Mouse (Mus musculus) olfactory bulb, adult 2 months (tissue): ENCODE measurements around the gene Zfp385b. TPM values are rescaled to one million over a fixed set of nuclear protein-coding genes. Genes with fewer than 3 reads are reported as not detected.

ENCODE experiments used
- H3K27ac ChIP-seq: fragments of 200-500 bp; 2 replicates; pipeline ENCODE4 v1.5.1; 2012; ENCODE audit warnings: low read depth, low read length; ENCODE audit not compliant: insufficient read depth
- H3K4me1 ChIP-seq: fragments of 200-500 bp; 2 replicates; pipeline ENCODE4 v1.6.1; 2012; ENCODE audit warnings: low read length; ENCODE audit not compliant: control insufficient read depth, insufficient read depth
- H3K4me3 ChIP-seq: fragments of 200-500 bp; 2 replicates; pipeline ENCODE4 v1.5.1; 2012; ENCODE audit warnings: mild to moderate bottlenecking, low read depth, low read length, moderate library complexity; ENCODE audit not compliant: insufficient read depth
- CTCF ChIP-seq: fragments of 200-500 bp; IDR thresholded peaks from 2 replicates; pipeline ENCODE4 v1.5.1; 2012; ENCODE audit warnings: low read depth, mild to moderate bottlenecking, low read length, moderate library complexity; ENCODE audit not compliant: insufficient read depth
- POLR2A ChIP-seq: fragments of 200-500 bp; IDR thresholded peaks from 2 replicates; pipeline ENCODE4 v1.6.1; 2012; ENCODE audit warnings: mild to moderate bottlenecking, low read depth, low read length, moderate library complexity; ENCODE audit not compliant: insufficient read depth
- WGBS: fragments of 180-500 bp; shearing (Covaris S2); methylation state at CpG from one replicate; pipeline ENCODE4 v1.1.7; 2018; 5-methylcytosine and 5-hydroxymethylcytosine counted together
- polyA plus RNA-seq: library from polyadenylated mRNA; stranded (reverse); fragments of >200 nt; gene quantifications from 2 replicates; pipeline ENCODE4 v1.2.4, GENCODE M21; 2012; ENCODE audit warnings: low replicate concordance; ENCODE audit not compliant: missing spikeins, insufficient read depth, insufficient read length

The Zfp385b gene
- polyA plus RNA-seq, 1 experiment = not detected

DNA sequence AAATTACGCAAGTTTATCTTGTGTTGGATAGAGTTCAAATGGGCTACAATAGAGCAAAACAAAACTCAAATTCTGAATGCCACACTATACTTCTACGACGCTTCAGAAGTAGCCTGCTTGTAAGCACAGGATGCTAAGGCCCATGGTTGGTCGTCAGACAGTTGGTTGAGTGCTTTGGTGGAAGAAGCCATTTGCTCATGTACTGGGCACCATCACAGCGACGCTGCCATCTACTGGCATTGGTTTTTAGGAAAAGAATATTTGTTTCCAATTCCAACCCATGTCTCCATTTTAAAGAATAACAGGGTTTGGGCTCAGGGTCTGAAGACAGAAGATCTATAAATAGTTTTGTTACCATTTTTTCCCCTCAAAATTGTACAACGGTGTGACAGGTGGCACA is 410.5 kb downstream of the Zfp385b start:
- WGBS = 67% methylated on average over 7 of the region's 7 CpGs
- no peak for TF ChIP-seq CTCF
- no peak for TF ChIP-seq POLR2A
- peaks cover 6% of the 10 kb centered on the region for H3K4me1 ChIP-seq
- H3K4me3 ChIP-seq = no peak overlapping the region
- no peak overlapping the region for H3K27ac ChIP-seq

DNA sequence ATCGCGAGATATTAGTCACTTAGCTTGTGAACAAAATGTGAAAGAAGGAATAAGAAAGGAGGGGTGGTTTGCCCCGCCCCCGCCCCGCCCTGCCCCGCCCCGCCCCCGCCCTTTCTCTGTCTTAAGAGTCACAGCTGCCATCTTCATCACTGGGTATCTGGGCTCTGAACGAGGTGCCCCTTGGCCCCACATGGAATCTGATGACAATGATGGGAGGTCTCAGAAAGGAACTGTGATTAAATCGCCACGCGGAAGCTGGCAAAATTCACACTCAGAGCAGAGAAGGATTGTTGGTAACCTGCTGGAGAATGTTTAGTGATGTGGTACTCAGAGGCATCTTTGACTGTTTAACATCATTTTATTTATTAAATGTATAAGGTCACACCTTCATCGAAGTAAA is 417.1 kb downstream of the Zfp385b start:
- no peak overlapping the region for H3K4me3 ChIP-seq
- H3K27ac ChIP-seq = no peak overlapping the region
- TF ChIP-seq POLR2A = no peak
- no peak for TF ChIP-seq CTCF
- H3K4me1 ChIP-seq = peaks cover 8% of the 10 kb centered on the region
- 32% methylated on average over 13 of the region's 13 CpGs for whole genome bisulfite sequencing

- no peak overlapping the region for H3K4me3 ChIP-seq
- 0 out of 2 replicates have a peak overlapping the region, but pooled peaks have one; percentile 17 for H3K27ac ChIP-seq
- WGBS = 15% methylated on average over 13 of the region's 13 CpGs
- H3K4me1 ChIP-seq = peaks cover 8% of the 10 kb centered on the region
- TF ChIP-seq POLR2A (no peak), CTCF (no peak)
Observed at GRCm38 (mm10) chr2:77401438-77402235, 417.8 kb downstream of the Zfp385b start.

- no peak overlapping the region for H3K27ac ChIP-seq
- 97% methylated on average over 7 of the region's 7 CpGs for WGBS
- no peak for TF ChIP-seq POLR2A
- no peak for TF ChIP-seq CTCF
- no peaks in the 10 kb centered on the region for H3K4me1 ChIP-seq
- no peak overlapping the region for H3K4me3 ChIP-seq
Observed at GRCm38 (mm10) chr2:77393881-77394280, 425.6 kb downstream of the Zfp385b start.

DNA sequence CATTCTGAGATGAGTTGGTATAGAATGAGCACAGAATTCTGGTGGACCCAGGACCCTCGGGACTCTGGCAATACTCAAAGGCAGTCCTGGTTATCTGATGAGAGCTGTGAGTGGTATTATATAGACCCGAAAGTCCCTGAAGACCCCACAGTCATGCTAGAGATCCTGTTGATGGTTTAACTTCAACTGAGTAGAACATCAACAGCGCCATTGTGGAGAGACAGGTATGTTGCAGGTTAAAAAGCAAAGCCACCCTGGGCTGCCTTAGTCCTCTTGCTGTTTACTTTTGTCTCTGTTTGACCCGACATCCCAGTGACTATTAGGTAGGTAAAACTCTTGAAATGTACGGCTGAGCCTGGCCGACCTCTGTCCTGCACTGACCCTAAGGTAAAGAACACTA is 431.3 kb downstream of the Zfp385b start:
- Histone ChIP-seq H3K4me3 (no peak overlapping the region), H3K4me1 (no peaks in the 10 kb centered on the region), H3K27ac (no peak overlapping the region)
- 90% methylated on average over 6 of the region's 6 CpGs for WGBS
- TF ChIP-seq CTCF (no peak), POLR2A (no peak)

- no peaks in the 10 kb centered on the region for H3K4me1 ChIP-seq
- no peak overlapping the region for H3K27ac ChIP-seq
- TF ChIP-seq POLR2A (no peak), CTCF (0 out of 2 replicates have a peak, but pooled peaks have one; percentile 11)
- no peak overlapping the region for H3K4me3 ChIP-seq
- WGBS = 38% methylated on average over 5 of the region's 5 CpGs
Observed at GRCm38 (mm10) chr2:77386515-77386914, 432.9 kb downstream of the Zfp385b start.

- H3K4me3 ChIP-seq = no peak overlapping the region
- TF ChIP-seq POLR2A (no peak), CTCF (no peak)
- 79% methylated on average over 5 of the region's 5 CpGs for WGBS
- H3K27ac ChIP-seq = no peak overlapping the region
- H3K4me1 ChIP-seq = no peaks in the 10 kb centered on the region
Observed at GRCm38 (mm10) chr2:77382766-77383165, 436.7 kb downstream of the Zfp385b start.

- Histone ChIP-seq H3K27ac (no peak overlapping the region), H3K4me1 (no peaks in the 10 kb centered on the region), H3K4me3 (no peak overlapping the region)
- 93% methylated on average over 1 of the region's 1 CpGs for WGBS
- TF ChIP-seq POLR2A = no peak
- no peak for TF ChIP-seq CTCF
Observed at GRCm38 (mm10) chr2:77379907-77380306, 439.5 kb downstream of the Zfp385b start.

DNA sequence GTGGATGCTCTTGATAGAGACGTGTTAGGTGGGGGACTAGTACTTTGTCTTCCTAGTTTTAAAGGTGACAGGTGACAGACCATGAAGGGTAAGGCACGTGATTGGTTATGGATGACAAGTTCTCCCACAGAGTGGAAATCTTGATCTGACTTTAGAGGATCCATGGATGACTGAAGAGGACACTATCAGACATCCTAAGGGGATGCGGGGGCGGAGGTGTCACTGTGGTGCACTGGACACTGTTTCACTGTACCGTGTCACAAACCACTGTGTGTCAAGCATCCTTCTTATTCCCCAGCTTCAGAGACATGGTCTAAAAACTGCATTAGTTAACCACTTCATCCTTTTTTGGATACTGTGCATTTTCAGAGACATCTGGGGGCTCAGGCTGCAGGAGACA is 440.1 kb downstream of the Zfp385b start:
- whole genome bisulfite sequencing = 95% methylated on average over 5 of the region's 5 CpGs
- Histone ChIP-seq H3K4me3 (no peak overlapping the region), H3K4me1 (no peaks in the 10 kb centered on the region), H3K27ac (no peak overlapping the region)
- no peak for TF ChIP-seq POLR2A
- TF ChIP-seq CTCF = no peak
